Mouse (Mus musculus): Measurements from ENCODE around the gene Sh3bp5. TPM values are rescaled to one million over a fixed set of nuclear protein-coding genes. Genes with fewer than 3 reads are reported as not detected.

The Sh3bp5 gene
- total RNA-seq, 1 experiment from 2014 or later = 14.3 TPM

GRCm38 (mm10) chr14:31401918-31402427 lies 33.9 kb downstream of the Sh3bp5 start:
- ATAC-seq (replicated peaks in 1 of 2; ENCODE audit: insufficient read depth in 1 of 2, low FRiP score in 2 of 2, low TSS enrichment in 1 of 2, low read depth in 1 of 2, poor library complexity in 2 of 2, severe bottlenecking in 2 of 2) = peak in 1 of 2 experiments; percentile 49; a peak in 1 of 4 replicates

GRCm38 (mm10) chr14:31400896-31401295 lies 35.0 kb downstream of the Sh3bp5 start:
- no peak for ATAC-seq (replicated peaks in 1 of 2; ENCODE audit: insufficient read depth in 1 of 2, low FRiP score in 2 of 2, low TSS enrichment in 1 of 2, low read depth in 1 of 2, poor library complexity in 2 of 2, severe bottlenecking in 2 of 2)

GRCm38 (mm10) chr14:31400246-31400645 lies 35.6 kb downstream of the Sh3bp5 start:
- no peak for ATAC-seq (replicated peaks in 1 of 2; ENCODE audit: insufficient read depth in 1 of 2, low FRiP score in 2 of 2, low TSS enrichment in 1 of 2, low read depth in 1 of 2, poor library complexity in 2 of 2, severe bottlenecking in 2 of 2)

- ATAC-seq (replicated peaks in 1 of 2; ENCODE audit: insufficient read depth in 1 of 2, low FRiP score in 2 of 2, low TSS enrichment in 1 of 2, low read depth in 1 of 2, poor library complexity in 2 of 2, severe bottlenecking in 2 of 2) = no peak
These were observed 36.6 kb downstream of the Sh3bp5 start for GRCm38 (mm10) chr14:31399271-31399670.

- no peak for ATAC-seq (replicated peaks in 1 of 2; ENCODE audit: insufficient read depth in 1 of 2, low FRiP score in 2 of 2, low TSS enrichment in 1 of 2, low read depth in 1 of 2, poor library complexity in 2 of 2, severe bottlenecking in 2 of 2)
These were observed 37.1 kb downstream of the Sh3bp5 start for GRCm38 (mm10) chr14:31398819-31399218.

- ATAC-seq (replicated peaks in 1 of 2; ENCODE audit: insufficient read depth in 1 of 2, low FRiP score in 2 of 2, low TSS enrichment in 1 of 2, low read depth in 1 of 2, poor library complexity in 2 of 2, severe bottlenecking in 2 of 2) = no peak
These were observed 37.9 kb downstream of the Sh3bp5 start for GRCm38 (mm10) chr14:31397791-31398595.

- no peak for ATAC-seq (replicated peaks in 1 of 2; ENCODE audit: insufficient read depth in 1 of 2, low FRiP score in 2 of 2, low TSS enrichment in 1 of 2, low read depth in 1 of 2, poor library complexity in 2 of 2, severe bottlenecking in 2 of 2)
These were observed 38.5 kb downstream of the Sh3bp5 start for GRCm38 (mm10) chr14:31397353-31397752.

- ATAC-seq (replicated peaks in 1 of 2; ENCODE audit: insufficient read depth in 1 of 2, low FRiP score in 2 of 2, low TSS enrichment in 1 of 2, low read depth in 1 of 2, poor library complexity in 2 of 2, severe bottlenecking in 2 of 2) = no peak
These were observed 39.5 kb downstream of the Sh3bp5 start for GRCm38 (mm10) chr14:31396428-31396827.

GRCm38 (mm10) chr14:31395629-31396199 lies 40.2 kb downstream of the Sh3bp5 start:
- ATAC-seq (replicated peaks in 1 of 2; ENCODE audit: insufficient read depth in 1 of 2, low FRiP score in 2 of 2, low TSS enrichment in 1 of 2, low read depth in 1 of 2, poor library complexity in 2 of 2, severe bottlenecking in 2 of 2) = no peak

- no peak for ATAC-seq (replicated peaks in 1 of 2; ENCODE audit: insufficient read depth in 1 of 2, low FRiP score in 2 of 2, low TSS enrichment in 1 of 2, low read depth in 1 of 2, poor library complexity in 2 of 2, severe bottlenecking in 2 of 2)
These were observed 40.9 kb downstream of the Sh3bp5 start for GRCm38 (mm10) chr14:31394822-31395532.

- no peak for ATAC-seq (replicated peaks in 1 of 2; ENCODE audit: insufficient read depth in 1 of 2, low FRiP score in 2 of 2, low TSS enrichment in 1 of 2, low read depth in 1 of 2, poor library complexity in 2 of 2, severe bottlenecking in 2 of 2)
These were observed 41.8 kb downstream of the Sh3bp5 start for GRCm38 (mm10) chr14:31393936-31394630.

- no peak for ATAC-seq (replicated peaks in 1 of 2; ENCODE audit: insufficient read depth in 1 of 2, low FRiP score in 2 of 2, low TSS enrichment in 1 of 2, low read depth in 1 of 2, poor library complexity in 2 of 2, severe bottlenecking in 2 of 2)
These were observed 42.4 kb downstream of the Sh3bp5 start for GRCm38 (mm10) chr14:31393546-31393890.

GRCm38 (mm10) chr14:31392873-31393545 lies 42.9 kb downstream of the Sh3bp5 start:
- peak; percentile 44 to 63; a peak in 3 of 4 replicates for ATAC-seq (replicated peaks in 1 of 2; ENCODE audit: insufficient read depth in 1 of 2, low FRiP score in 2 of 2, low TSS enrichment in 1 of 2, low read depth in 1 of 2, poor library complexity in 2 of 2, severe bottlenecking in 2 of 2)

- no peak; a peak in 1 of 4 replicates for ATAC-seq (replicated peaks in 1 of 2; ENCODE audit: insufficient read depth in 1 of 2, low FRiP score in 2 of 2, low TSS enrichment in 1 of 2, low read depth in 1 of 2, poor library complexity in 2 of 2, severe bottlenecking in 2 of 2)
These were observed 43.6 kb downstream of the Sh3bp5 start for GRCm38 (mm10) chr14:31392300-31392699.

- peak; percentile 13 to 45; a peak in 2 of 4 replicates for ATAC-seq (replicated peaks in 1 of 2; ENCODE audit: insufficient read depth in 1 of 2, low FRiP score in 2 of 2, low TSS enrichment in 1 of 2, low read depth in 1 of 2, poor library complexity in 2 of 2, severe bottlenecking in 2 of 2)
These were observed 46.3 kb downstream of the Sh3bp5 start for GRCm38 (mm10) chr14:31389421-31390147.

GRCm38 (mm10) chr14:31388086-31388872 lies 47.6 kb downstream of the Sh3bp5 start:
- no peak for ATAC-seq (replicated peaks in 1 of 2; ENCODE audit: insufficient read depth in 1 of 2, low FRiP score in 2 of 2, low TSS enrichment in 1 of 2, low read depth in 1 of 2, poor library complexity in 2 of 2, severe bottlenecking in 2 of 2)

All from hematopoietic stem cell, adult 5-6 weeks (primary cell).